Mouse (Mus musculus): ENCODE data around the gene Gm21725. TPM values are rescaled to one million over a fixed set of nuclear protein-coding genes. Genes with fewer than 3 reads are reported as not detected.

Gm21725 gene
- polyA plus RNA-seq (2015; fragmentation: Illumina TruSeq; extraction: RNeasy Lipid Tissue Mini Kit (QIAGEN cat#74804); ENCODE audit: insufficient read depth, low replicate concordance) = not detected

DNA sequence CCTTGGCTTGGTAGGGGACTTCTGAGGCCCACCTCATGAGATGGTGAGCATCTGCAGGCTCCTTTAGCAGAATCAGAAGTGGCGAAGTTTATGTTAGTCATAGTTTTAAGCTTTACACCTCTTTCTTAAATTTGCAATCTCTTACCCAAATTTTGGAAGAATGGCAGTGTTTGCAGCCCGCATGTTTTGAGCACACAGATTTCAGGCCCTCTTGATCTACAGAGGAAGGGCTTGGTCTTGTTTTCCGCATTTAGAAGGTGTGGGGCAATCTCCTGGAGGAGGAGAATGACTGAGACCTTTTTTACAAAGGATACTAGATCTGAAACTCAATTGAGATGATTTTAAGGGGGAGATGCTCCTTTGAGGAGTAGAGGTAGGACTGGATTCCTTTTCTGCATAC is at the start of gene Gm21725:
Gm21725 (minus strand) TSS at position 101 of the 400 bp plus-strand sequence.

Other genes with a start within 250 kb of the Gm21725 start
- gene Gm21891, start 215.6 kb downstream of the Gm21725 start, polyA plus RNA-seq (2015; fragmentation: Illumina TruSeq; extraction: RNeasy Lipid Tissue Mini Kit (QIAGEN cat#74804); ENCODE audit: insufficient read depth, low replicate concordance) = not detected
- gene Gm21425, start 187.1 kb downstream of the Gm21725 start, polyA plus RNA-seq (2015; fragmentation: Illumina TruSeq; extraction: RNeasy Lipid Tissue Mini Kit (QIAGEN cat#74804); ENCODE audit: insufficient read depth, low replicate concordance) = not detected
- not detected for gene Gm21828, start 125.1 kb downstream of the Gm21725 start, polyA plus RNA-seq (2015; fragmentation: Illumina TruSeq; extraction: RNeasy Lipid Tissue Mini Kit (QIAGEN cat#74804); ENCODE audit: insufficient read depth, low replicate concordance)
- gene Gm21440, start 96.7 kb downstream of the Gm21725 start, polyA plus RNA-seq (2015; fragmentation: Illumina TruSeq; extraction: RNeasy Lipid Tissue Mini Kit (QIAGEN cat#74804); ENCODE audit: insufficient read depth, low replicate concordance) = not detected
- not detected for gene Gm21454, start 96.6 kb downstream of the Gm21725 start, polyA plus RNA-seq (2015; fragmentation: Illumina TruSeq; extraction: RNeasy Lipid Tissue Mini Kit (QIAGEN cat#74804); ENCODE audit: insufficient read depth, low replicate concordance)
- not detected for gene Gm21866, start 116.5 kb upstream of the Gm21725 start, polyA plus RNA-seq (2015; fragmentation: Illumina TruSeq; extraction: RNeasy Lipid Tissue Mini Kit (QIAGEN cat#74804); ENCODE audit: insufficient read depth, low replicate concordance)
- gene Gm20773, start 145.0 kb upstream of the Gm21725 start, polyA plus RNA-seq (2015; fragmentation: Illumina TruSeq; extraction: RNeasy Lipid Tissue Mini Kit (QIAGEN cat#74804); ENCODE audit: insufficient read depth, low replicate concordance) = not detected

Data from spleen, adult 10 weeks (tissue).